Mouse (Mus musculus): ENCODE results near the gene Paf1. TPM values are rescaled to one million over a fixed set of nuclear protein-coding genes. Genes with fewer than 3 reads are reported as not detected.

Paf1 gene
- total RNA-seq (2021): 10 to 100 TPM; 68.4 to 79.0 TPM
- long read RNA-seq, experiment 1, transcript Paf1-201 (14 exons, 2,003 nt): major isoform, 23 of 31 reads
- long read RNA-seq, experiment 1, partial matches to known transcripts: 1 of 31 reads
- long read RNA-seq, experiment 1, other reads (novel, unspliced or antisense): 7 of 31 reads
- long read RNA-seq, experiment 2, transcript Paf1-201 (14 exons, 2,003 nt): major isoform, 35 of 48 reads
- long read RNA-seq, experiment 2, partial matches to known transcripts: 5 of 48 reads
- long read RNA-seq, experiment 2, other reads (novel, unspliced or antisense): 8 of 48 reads

DNA sequence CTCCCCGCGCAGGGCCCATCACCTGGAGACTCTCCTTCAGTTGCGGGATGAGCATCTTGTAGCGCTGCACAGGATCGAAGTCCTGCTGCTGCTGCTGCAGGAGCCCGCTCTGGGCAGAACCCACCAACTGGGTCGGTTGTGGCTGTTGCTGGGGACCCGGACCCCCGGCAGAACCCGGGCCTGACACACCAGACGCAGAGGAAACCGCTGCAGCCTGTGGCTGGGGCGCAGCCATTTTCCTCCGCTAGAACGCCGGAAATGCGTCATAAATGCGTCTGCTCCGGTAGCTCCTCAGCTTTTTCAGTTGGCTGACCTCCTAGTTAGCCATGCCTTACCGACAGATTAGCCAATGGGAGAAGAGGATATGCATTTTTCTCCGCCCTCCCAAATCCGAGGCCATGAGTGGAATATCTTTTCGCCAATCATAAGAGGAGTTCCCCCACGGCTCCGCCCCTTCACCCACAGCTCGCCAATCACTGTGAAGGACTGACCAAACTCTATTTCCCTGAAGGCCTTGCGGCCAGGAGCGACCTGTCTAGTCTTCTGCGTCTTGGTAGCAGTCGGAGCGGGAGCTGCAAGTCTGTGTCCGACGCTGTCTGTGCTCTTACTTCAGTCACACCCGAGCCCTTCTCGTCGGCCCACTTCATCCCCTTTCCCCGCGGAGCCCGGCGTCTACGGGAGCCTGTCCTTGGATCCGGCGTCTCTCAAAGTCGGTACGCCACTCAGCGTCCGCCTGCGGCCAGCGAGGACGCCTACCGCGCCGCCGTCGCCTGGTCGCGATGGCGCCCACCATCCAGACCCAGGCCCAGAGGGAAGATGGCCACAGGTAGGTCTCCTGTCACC, at the start of gene Paf1, which contains the start of gene Med29:
Gene Paf1 (plus strand): TSS at position 523 of the 843 bp plus-strand sequence.
Gene Med29 (minus strand): TSS at position 280 of the 843 bp plus-strand sequence.
- DNase-seq (ENCODE audit: low spot score in 2 of 2): peak; percentile 95 to 99
- Histone ChIP-seq H3K4me3 (peak within 1 kb of the TSS; percentile 80), H3K27ac (peak within 1 kb of the TSS; percentile 89)
- peak; percentile 16; the same call in 1 of the 2 replicates for TF ChIP-seq CTCF (conservative IDR thresholded peaks at IDR 0.05)

DNA sequence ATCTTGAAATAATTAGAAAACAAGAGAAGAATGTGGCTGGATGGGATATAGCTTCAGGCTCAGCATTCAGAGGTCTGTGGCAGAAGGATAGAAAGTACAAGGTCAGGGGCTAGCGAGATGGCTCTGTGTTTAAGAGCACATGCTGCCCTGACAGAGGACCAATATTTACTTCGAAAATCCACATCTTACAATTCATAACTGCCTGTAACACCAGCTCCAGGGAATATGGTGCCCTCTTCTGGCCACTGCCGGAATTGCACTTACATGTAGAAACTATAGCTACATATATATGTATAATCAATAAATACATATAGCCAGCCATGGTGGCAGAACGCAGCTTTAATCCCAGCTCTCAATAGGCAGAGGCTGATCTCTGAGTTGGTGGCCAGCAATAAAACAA, 48.1 kb upstream of the Paf1 start:
- peak; percentile 88 for TF ChIP-seq CTCF (conservative IDR thresholded peaks at IDR 0.05)
- Histone ChIP-seq H3K4me3 (no peak overlapping the region), H3K27ac (no peak overlapping the region)
- DNase-seq (ENCODE audit: low spot score in 2 of 2): peak in 1 of 2 experiments; percentile 59

DNA sequence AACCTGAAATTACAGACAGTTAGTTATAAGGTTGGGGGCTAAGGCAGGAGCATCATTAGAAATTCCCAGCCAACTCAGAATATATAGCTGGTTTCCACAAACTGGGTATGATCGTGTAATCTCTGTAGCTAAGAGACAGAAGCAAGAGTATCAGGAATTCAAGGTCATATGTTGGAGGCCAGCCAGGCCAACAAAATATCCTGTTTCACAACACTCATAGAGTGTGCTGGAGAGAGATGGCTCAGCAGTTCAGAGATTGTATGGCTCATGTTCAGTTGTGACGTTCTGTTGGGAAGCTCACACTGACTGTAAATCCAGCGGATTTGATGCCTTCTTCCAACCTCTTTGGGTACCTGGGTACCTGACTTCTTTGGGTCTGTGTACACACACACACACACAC, 45.0 kb upstream of the Paf1 start:
- TF ChIP-seq CTCF (conservative IDR thresholded peaks at IDR 0.05): no peak
- Histone ChIP-seq H3K4me3 (no peak overlapping the region), H3K27ac (no peak overlapping the region)
- DNase-seq (ENCODE audit: low spot score in 2 of 2): no peak

DNA sequence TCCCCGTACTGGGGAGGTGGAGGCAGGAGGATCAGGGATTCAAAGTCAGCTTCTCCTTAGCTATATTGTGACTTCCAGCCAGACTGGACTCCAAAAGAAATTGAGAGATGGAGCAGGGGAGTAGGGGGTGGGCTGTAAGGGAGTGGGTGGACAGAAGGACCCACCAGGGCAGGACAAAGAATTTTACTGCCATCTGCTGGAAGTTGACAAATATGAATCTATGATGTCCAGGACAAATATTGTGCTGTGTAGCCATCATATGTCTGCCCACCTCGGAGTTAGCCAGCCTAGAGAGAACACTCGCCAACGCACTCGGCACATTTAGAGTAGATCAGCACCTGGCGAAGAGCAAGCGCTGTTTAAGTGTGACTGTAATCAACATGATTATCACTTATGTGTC, 44.1 kb upstream of the Paf1 start:
- peak; percentile 55 for TF ChIP-seq CTCF (conservative IDR thresholded peaks at IDR 0.05)
- no peak for DNase-seq (ENCODE audit: low spot score in 2 of 2)
- no peak overlapping the region for H3K4me3 ChIP-seq
- H3K27ac ChIP-seq: no peak overlapping the region

DNA sequence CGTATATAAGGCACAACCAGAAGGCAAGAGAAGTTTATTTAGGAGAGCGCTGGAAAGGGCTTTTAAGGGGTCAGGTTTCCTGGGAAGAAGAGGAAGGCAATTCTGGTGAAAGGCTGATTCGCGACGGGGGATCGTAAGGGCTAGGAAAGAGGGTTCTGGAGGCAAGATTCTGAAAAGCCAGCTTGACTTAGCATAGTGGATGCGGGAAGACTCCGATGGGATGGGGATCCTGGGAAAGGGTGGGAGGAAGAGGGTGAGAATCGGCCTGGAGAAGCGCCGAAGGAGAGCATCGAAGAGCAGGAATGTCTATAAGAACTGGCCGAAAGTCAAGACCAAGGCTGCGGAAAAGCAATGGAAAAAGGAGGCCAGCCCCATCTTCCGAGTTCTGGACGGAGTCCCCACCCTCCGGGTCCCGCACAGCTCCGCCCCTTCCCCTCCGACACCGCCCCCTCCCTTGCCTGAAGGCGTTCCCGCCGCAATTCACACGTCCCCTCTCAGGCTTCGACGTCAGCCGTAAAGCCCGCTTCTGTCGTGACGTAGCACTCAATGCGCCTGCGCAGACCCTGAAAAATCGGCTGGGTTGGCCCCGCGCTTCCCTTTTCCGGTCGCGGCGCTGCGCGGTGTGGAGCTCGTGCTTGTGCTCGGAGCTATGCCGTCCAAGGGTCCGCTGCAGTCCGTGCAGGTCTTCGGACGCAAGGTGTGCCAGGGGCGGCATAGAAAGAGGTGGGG, 42.4 kb upstream of the Paf1 start, which contains the start of gene Rps16:
Gene Rps16 (plus strand): TSS at position 498 of the 729 bp plus-strand sequence.
- TF ChIP-seq CTCF (conservative IDR thresholded peaks at IDR 0.05): no peak
- DNase-seq (ENCODE audit: low spot score in 2 of 2): peak; percentile 97 to 99
- H3K4me3 ChIP-seq: peak within 1 kb of the TSS; percentile 83

DNA sequence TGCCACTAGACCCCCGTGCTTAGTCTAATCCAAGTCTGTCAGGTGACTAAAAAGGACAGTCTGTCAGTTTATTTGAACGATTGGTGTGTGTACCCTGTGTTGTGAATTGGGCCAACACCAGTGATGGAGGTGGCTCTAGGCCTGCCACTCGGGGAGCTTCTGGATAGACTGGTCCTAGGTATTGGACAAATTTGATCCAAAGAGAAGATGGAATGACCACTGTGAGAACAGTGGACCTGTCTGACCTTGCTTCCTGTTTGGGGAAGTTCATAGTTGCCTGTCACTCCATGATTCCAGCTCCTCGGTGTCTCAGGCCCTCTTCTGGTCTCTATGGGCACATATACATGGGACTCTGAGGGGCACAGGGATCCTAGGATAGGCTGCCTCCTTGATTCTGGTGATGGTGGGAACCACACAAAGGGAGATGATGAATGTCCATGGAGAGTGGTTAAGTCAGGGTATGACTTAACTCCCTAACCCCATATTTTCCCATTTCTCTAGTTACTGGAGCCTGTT, 41.0 kb upstream of the Paf1 start:
- peak overlapping the region; percentile 83 for H3K4me3 ChIP-seq
- H3K27ac ChIP-seq: peak overlapping the region; percentile 90; the same call in 1 of the 2 replicates
- no peak for DNase-seq (ENCODE audit: low spot score in 2 of 2)
- no peak for TF ChIP-seq CTCF (conservative IDR thresholded peaks at IDR 0.05)

More for the DNA sequence above, 42.4 kb upstream of the Paf1 start, which contains the start of gene Rps16:
- peak within 1 kb of the TSS; percentile 90 for H3K27ac ChIP-seq

DNA sequence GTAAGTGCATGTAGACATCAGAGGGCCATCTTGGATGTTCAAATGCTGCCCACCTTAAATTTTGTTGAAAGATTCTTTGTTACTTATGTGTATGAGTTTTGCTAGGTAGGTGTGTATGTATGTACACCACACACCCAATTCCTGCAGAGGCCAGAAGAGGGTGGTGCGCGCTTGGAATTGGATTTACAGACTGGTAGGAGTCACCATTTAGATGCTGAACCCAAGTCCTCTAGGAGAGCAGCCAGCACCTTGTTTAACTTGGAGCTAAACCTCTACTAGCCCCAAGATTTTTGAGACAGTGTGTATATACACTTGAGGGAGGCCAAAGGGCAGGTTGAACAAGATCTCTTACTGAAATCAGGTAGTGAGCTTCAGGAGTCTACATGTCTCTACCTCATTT, 39.5 kb upstream of the Paf1 start:
- Histone ChIP-seq H3K27ac (no peak overlapping the region), H3K4me3 (no peak overlapping the region)
- TF ChIP-seq CTCF (conservative IDR thresholded peaks at IDR 0.05): peak; percentile 22; the same call in 1 of the 2 replicates
- DNase-seq (ENCODE audit: low spot score in 2 of 2): no peak

DNA sequence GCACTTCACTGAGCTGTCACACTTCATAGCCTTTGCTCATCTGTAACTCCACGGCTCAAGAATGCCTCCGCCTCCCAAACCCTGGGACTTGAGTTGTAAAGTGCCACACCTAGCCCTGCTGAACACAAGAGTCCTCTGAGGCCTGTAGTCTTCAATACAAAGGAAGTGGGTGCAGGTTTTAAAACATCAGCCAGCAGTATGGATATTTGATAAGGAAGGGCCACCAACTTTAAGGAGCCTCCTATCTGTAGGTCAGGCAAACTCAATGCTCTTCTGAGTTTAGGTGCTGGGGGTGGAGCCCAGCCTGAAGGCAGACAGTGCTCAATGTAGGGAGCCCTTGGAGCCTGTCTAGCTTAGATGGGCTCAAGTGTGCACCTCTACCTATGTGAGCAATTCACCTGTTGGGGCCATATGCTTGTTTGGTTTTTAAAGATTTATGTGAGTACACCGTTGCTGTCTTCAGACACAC, 38.6 kb upstream of the Paf1 start:
- TF ChIP-seq CTCF (conservative IDR thresholded peaks at IDR 0.05): no peak
- H3K27ac ChIP-seq: no peak overlapping the region
- DNase-seq (ENCODE audit: low spot score in 2 of 2): no peak
- no peak overlapping the region for H3K4me3 ChIP-seq

DNA sequence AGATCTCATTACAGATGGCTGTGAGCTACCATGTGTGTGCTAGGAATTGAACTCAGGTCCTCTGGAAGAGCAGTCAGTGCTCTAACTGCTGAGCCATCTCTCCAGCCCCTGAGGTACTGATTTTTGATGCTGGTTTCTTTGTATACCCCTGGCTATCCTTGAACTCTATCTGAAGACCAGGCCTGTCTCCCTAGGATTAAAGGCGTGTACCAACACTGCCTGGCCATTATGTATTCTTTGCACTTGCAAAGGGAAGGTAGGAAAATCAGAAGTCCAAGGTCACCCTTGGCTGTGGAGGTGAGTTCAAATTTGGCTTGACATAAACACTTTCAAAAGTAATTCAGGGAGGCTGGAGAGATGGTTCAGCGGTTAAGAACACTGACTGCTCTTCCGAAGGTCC, 38.2 kb upstream of the Paf1 start:
- no peak for DNase-seq (ENCODE audit: low spot score in 2 of 2)
- no peak overlapping the region for H3K4me3 ChIP-seq
- TF ChIP-seq CTCF (conservative IDR thresholded peaks at IDR 0.05): no peak
- H3K27ac ChIP-seq: no peak overlapping the region

DNA sequence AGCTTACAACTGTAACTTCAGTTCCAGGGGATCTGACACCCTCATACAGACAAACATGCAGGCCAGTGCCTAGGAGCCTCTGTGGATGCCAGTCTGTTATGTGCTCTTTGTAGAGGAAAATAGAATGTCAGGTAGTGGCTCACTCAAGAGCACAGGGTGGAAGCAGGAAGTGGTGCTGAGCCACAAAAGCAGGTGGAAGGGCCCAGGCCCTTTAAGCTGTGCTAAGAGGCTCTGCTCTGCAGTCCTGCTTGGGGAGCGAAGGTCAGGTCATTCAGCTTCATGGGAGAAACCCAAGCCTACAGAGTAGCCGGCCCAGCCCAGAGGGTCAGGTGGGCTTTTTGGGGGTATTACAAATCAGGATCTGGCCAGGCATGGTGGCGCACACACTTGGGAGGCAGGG, 37.5 kb upstream of the Paf1 start:
- Histone ChIP-seq H3K4me3 (no peak overlapping the region), H3K27ac (no peak overlapping the region)
- TF ChIP-seq CTCF (conservative IDR thresholded peaks at IDR 0.05): no peak
- DNase-seq (ENCODE audit: low spot score in 2 of 2): no peak

DNA sequence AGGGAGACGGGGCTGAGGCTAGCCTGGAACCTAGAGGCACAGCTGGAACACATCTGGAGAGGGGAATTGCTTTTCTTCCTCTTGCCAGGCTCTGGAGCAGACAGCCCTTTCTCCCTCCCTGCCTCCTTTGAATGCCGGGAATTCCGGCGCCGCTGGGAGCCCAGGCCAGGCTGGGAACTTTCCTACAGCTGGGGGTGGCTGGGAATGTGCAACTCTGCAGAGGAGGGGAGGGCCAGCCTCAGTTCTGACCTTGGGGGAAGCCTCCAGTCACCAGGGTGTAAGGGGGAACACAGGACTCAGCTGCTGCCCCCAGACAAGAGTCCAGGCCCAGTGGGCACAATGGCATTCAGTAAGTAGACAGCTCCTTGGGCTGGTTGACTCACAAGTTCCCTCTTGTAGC, 35.8 kb upstream of the Paf1 start:
- Histone ChIP-seq H3K27ac (0 out of 2 replicates have a peak overlapping the region, but pooled peaks have one; percentile 25), H3K4me3 (no peak overlapping the region)
- TF ChIP-seq CTCF (conservative IDR thresholded peaks at IDR 0.05): no peak
- no peak for DNase-seq (ENCODE audit: low spot score in 2 of 2)

DNA sequence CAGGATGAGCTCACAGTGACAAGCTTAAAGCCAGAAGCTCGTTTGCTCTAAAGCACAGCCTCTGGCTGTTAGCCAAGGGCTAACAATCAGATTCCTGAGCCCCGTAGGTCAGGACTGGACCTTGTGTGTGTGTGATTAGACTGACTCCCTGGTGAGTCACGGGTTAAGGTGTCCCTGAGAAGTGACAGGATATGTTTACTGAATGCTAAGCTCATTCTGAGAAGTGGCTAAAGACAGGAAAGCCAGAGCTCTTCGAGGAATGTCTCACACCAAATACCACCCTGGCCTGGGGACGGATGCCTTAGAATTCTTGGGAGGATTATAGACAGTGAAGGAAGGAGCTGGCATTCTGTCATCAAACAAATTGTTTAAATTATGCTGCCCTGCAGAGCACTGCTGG, 34.8 kb upstream of the Paf1 start:
- no peak for DNase-seq (ENCODE audit: low spot score in 2 of 2)
- H3K4me3 ChIP-seq: no peak overlapping the region
- H3K27ac ChIP-seq: no peak overlapping the region
- no peak for TF ChIP-seq CTCF (conservative IDR thresholded peaks at IDR 0.05)
